Mouse (Mus musculus): Measurements from ENCODE around the gene Plcl1.

DNA sequence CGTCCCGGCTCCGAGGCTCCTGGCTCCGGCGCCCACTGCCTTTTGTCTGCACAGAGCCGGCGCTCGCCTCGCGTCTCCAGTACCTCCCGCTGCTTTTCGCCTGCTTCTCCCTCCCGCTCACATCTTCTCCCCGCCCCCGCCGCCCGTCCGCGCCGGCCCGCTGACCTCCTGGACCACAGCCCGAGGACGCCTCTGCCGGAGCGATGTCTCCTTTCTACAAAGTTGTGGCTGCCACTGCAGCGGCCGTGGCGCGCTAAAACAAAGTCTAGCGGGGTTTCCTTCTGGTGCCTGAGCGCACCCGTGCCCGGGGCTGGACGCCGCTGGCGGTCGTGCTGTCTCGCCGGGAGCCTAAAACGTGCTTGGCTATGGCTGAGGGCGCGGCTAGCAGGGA is 297 bp downstream of the Plcl1 start:
- TF ChIP-seq ZMIZ1 (IDR thresholded peaks at IDR 0.05; ENCODE audit: low read depth, low read length) = no peak
- no peak for TF ChIP-seq EP300 (IDR thresholded peaks at IDR 0.05; ENCODE audit: low read depth in 1 of 2, low read length in 2 of 2)
- no peak for TF ChIP-seq CTCF (IDR thresholded peaks at IDR 0.05 in 2 of 3, conservative IDR thresholded peaks at IDR 0.05 in 1 of 3; ENCODE audit: control insufficient read depth in 1 of 3, insufficient read depth in 1 of 3, low read depth in 2 of 3, low read length in 3 of 3, poor library complexity in 1 of 3, severe bottlenecking in 1 of 3)
- TF ChIP-seq USF2 (IDR thresholded peaks at IDR 0.05; ENCODE audit: borderline replicate concordance in 1 of 2, insufficient read depth in 1 of 2, low read depth in 1 of 2, low read length in 2 of 2) = no peak
- TF ChIP-seq USF1 (IDR thresholded peaks at IDR 0.05; ENCODE audit: low read depth, low read length) = no peak
- TF ChIP-seq POLR2A (IDR thresholded peaks at IDR 0.05; ENCODE audit: control insufficient read depth in 1 of 2, insufficient read depth in 1 of 2, low read depth in 1 of 2, low read length in 2 of 2, poor library complexity in 1 of 2) = no peak
- no peak for TF ChIP-seq POLR2AphosphoS5 (IDR thresholded peaks at IDR 0.05; ENCODE audit: borderline replicate concordance, low read depth, low read length)
- TF ChIP-seq POLR2AphosphoS2 (IDR thresholded peaks at IDR 0.05; ENCODE audit: low read length) = no peak
- TF ChIP-seq MEF2A (IDR thresholded peaks at IDR 0.05; ENCODE audit: extremely low read depth, insufficient replicate concordance, low read depth, low read length, poor library complexity, severe bottlenecking) = no peak
- TF ChIP-seq MYC (IDR thresholded peaks at IDR 0.05; ENCODE audit: low read depth, low read length) = no peak
- TF ChIP-seq MAX (IDR thresholded peaks at IDR 0.05; ENCODE audit: low read length) = no peak
- no peak for TF ChIP-seq NRF1 (IDR thresholded peaks at IDR 0.05; ENCODE audit: insufficient read depth, low read depth, low read length, poor library complexity, severe bottlenecking)
- TF ChIP-seq UBTF (IDR thresholded peaks at IDR 0.05; ENCODE audit: borderline replicate concordance, insufficient read depth, low read depth, low read length) = no peak

Data from MEL (cell line).